Mouse (Mus musculus) MEL (cell line): Measurements from ENCODE around the gene Ucp3.
A peak's percentile ranks its signal among the peaks of the same experiment; 100 is the strongest.

ENCODE experiments used
- BHLHE40 ChIP-seq: IDR thresholded peaks from 2 replicates; pipeline ENCODE4 v1.6.1; 2012; ENCODE audit warnings: low read depth, mild to moderate bottlenecking, inconsistent platforms, low read length, improper control_type of control experiment, borderline replicate concordance
- CHD2 ChIP-seq: IDR thresholded peaks from 2 replicates; pipeline ENCODE4 v1.6.1; 2011; ENCODE audit warnings: low read length, improper control_type of control experiment
- CTCF ChIP-seq, 3 experiments: IDR thresholded peaks in 2 of 3; conservative IDR thresholded peaks in 1 of 3; 2 replicates each; pipeline ENCODE4 v1.5.1; 2011 to 2012; ENCODE audit warnings: low read length in 3 of 3, low read depth in 2 of 3, mild to moderate bottlenecking in 2 of 3, improper control_type of control experiment in 1 of 3, inconsistent platforms in 1 of 3, mixed read lengths in 1 of 3, moderate library complexity in 1 of 3; ENCODE audit not compliant: control insufficient read depth in 1 of 3, insufficient read depth in 1 of 3, poor library complexity in 1 of 3, severe bottlenecking in 1 of 3
- EP300 ChIP-seq, 2 experiments: IDR thresholded peaks; 2 replicates each; pipeline ENCODE4 v1.6.1; 2011; ENCODE audit warnings: improper control_type of control experiment in 2 of 2, low read length in 2 of 2, low read depth in 1 of 2, mild to moderate bottlenecking in 1 of 2
- GABPA ChIP-seq: IDR thresholded peaks from 2 replicates; pipeline ENCODE4 v1.6.1; 2012; ENCODE audit warnings: low read depth, mild to moderate bottlenecking, inconsistent platforms, low read length, improper control_type of control experiment, moderate library complexity
- GATA1 ChIP-seq: IDR thresholded peaks from 2 replicates; pipeline ENCODE4 v1.6.1; 2011; ENCODE audit warnings: low read depth, low read length, improper control_type of control experiment
- MAFK ChIP-seq: IDR thresholded peaks from 2 replicates; pipeline ENCODE4 v1.6.1; 2011; ENCODE audit warnings: low read depth, mild to moderate bottlenecking, low read length, improper control_type of control experiment, borderline replicate concordance
- MAZ ChIP-seq: IDR thresholded peaks from 2 replicates; pipeline ENCODE4 v1.6.1; 2012; ENCODE audit warnings: low read depth, mild to moderate bottlenecking, inconsistent platforms, low read length, improper control_type of control experiment
- MYC ChIP-seq: IDR thresholded peaks from 2 replicates; pipeline ENCODE4 v1.6.1; 2011; ENCODE audit warnings: low read depth, mild to moderate bottlenecking, low read length, improper control_type of control experiment, moderate library complexity
- RAD21 ChIP-seq: IDR thresholded peaks from 2 replicates; pipeline ENCODE4 v1.6.1; 2011; ENCODE audit warnings: mild to moderate bottlenecking, low read depth, low read length, improper control_type of control experiment
- SIN3A ChIP-seq: IDR thresholded peaks from 2 replicates; pipeline ENCODE4 v1.6.1; 2012; ENCODE audit warnings: low read length, improper control_type of control experiment, inconsistent platforms
- TAL1 ChIP-seq: IDR thresholded peaks from 2 replicates; pipeline ENCODE4 v1.6.1; 2012; ENCODE audit warnings: mild to moderate bottlenecking, inconsistent platforms, low read length, moderate library complexity, mixed read lengths
- USF1 ChIP-seq: IDR thresholded peaks from 2 replicates; pipeline ENCODE4 v1.6.1; 2014; ENCODE audit warnings: low read depth, mild to moderate bottlenecking, inconsistent platforms, low read length, improper control_type of control experiment, moderate library complexity
- ZNF384 ChIP-seq: IDR thresholded peaks from 2 replicates; pipeline ENCODE4 v1.6.1; 2012; ENCODE audit warnings: low read depth, mild to moderate bottlenecking, inconsistent platforms, low read length, improper control_type of control experiment

DNA sequence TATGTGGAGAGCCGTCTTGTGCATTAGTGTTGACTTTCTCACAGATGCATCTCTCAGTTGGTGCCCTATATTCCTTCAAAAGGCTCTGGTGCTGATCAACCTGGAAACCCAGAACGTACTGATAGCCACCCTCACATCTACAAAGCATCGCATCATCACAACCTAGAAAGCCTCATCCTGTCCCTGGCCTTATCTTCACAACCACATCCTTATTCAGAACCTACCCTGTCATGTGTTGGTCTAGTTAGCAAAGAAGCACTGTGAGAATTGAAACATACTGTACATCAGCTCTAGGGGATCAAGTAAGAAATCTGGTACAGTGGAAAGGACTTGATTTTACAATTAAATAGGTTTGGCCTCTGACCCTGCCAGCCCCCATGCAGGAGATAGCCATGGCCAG is 23.8 kb upstream of the Ucp3 start:
- TF ChIP-seq ZNF384 (no peak), SIN3A (peak; percentile 64; the same call in 1 of the 2 replicates), EP300 (IDR thresholded peaks at IDR 0.05; ENCODE audit: low read depth in 1 of 2, low read length in 2 of 2) (peak; percentile 74 to 84), MYC (no peak; the same call in 1 of the 2 replicates), USF1 (peak; percentile 62; the same call in 1 of the 2 replicates), CTCF (IDR thresholded peaks at IDR 0.05 in 2 of 3, conservative IDR thresholded peaks at IDR 0.05 in 1 of 3; ENCODE audit: control insufficient read depth in 1 of 3, insufficient read depth in 1 of 3, low read depth in 2 of 3, low read length in 3 of 3, poor library complexity in 1 of 3, severe bottlenecking in 1 of 3) (no peak), GABPA (no peak), MAZ (no peak), GATA1 (peak; percentile 79), CHD2 (no peak), BHLHE40 (no peak; the same call in 1 of the 2 replicates), RAD21 (no peak), MAFK (no peak), TAL1 (peak; percentile 32; the same call in 1 of the 2 replicates)
